Mouse (Mus musculus) mouse trophoblast stem cell (cell line): Measurements from ENCODE around the gene Ces2c.
"Not testable (repeated sequence)": the region's sequence is repeated elsewhere in the genome, so short reads cannot be mapped to it uniquely, and the experiment has no call there.

Source experiments
- in situ Hi-C, 2 experiments: fragments of 300-500 bp; cut with MseI, MboI; formaldehyde crosslinking; loops; 2 replicates in 1 of 2; 3 replicates in 1 of 2; pipeline ENCODE4 v1.15.1; 2025

The Ces2c gene

GRCm38 (mm10) chr8:104846831-104847230, at the start of gene Ces2c:
Ces2c (plus strand) TSS chr8:104847068.
- in situ Hi-C loops, result loop anchor here (10.0 kb wide), 2 partner anchors 58 to 88 kb away; no protein-coding TSS in a partner anchor

DNA sequence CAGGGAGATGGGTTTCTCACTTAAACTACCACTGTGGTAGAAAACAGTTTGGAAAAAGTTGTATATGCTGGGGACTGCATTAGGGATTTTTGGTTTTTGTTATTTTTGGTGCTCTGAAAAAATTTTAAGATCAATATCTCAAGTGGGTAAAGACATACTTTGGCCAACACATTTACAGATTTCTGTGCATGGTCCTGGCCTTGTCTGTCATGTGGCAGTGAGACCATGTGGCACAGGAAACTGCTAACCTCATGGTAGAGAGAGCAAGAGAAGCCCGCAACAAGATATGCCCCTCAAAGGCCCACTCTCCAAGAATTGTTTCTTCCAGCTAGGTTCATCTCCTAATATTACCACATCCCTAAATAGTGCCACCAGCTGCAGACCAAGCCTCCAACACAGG, 47.5 kb upstream of the Ces2c start:
- in situ Hi-C loops, result no loop called here

- in situ Hi-C loops, result no loop called here
These were observed 40.7 kb upstream of the Ces2c start for GRCm38 (mm10) chr8:104806127-104806526.

DNA sequence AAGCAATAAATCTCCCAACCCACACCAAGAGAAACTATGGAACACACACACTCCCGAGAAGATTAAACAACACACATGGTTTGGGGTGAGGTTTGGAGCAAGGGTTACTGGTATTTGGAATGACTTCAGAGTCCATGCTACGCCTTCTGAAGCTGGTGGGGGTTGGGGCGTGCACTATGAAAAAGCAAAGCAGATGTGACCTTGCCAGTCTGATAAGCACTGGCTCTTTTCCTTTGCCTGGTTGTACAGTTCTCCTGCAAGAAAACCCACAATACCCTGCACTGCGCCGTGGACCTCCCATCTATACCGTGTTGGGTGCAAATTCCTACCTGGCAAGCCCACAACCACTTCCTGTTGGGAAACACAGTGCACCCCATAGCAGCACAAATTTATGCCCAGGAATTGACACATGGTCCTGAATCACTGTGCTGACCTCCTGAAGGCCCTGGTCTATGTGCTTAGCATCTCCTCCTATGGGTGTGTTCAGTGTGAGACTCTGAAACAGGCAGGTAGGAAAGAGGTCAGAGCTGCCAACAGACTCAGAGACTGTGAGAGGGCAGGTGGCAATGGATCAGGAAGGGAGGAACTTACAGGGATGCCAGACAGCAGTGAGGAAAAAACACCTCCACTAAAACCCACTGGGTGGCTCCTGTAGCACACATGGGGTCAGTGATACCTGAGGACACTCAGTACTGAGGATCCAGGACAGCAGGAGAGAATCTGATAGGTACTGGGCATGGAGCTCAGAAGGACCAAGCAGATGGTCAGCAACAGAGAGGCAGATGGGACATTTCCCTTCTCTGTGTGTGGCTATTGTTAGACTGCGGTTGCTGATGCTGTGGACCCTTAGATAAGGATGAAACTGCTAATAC, 38.1 kb upstream of the Ces2c start:
- in situ Hi-C loops, result no loop called here

GRCm38 (mm10) chr8:104809436-104809835, 37.4 kb upstream of the Ces2c start:
- in situ Hi-C loops, result no loop called here

- in situ Hi-C loops, result no loop called here
These were observed 20.0 kb upstream of the Ces2c start for GRCm38 (mm10) chr8:104826912-104827311.

GRCm38 (mm10) chr8:104828221-104828620, 18.6 kb upstream of the Ces2c start:
- in situ Hi-C loops, result no loop called here

- in situ Hi-C loops, result no loop called here
These were observed 15.4 kb upstream of the Ces2c start, which contains the start of gene Ces2b for GRCm38 (mm10) chr8:104831440-104831839. Ces2b (plus strand) TSS chr8:104831572.

GRCm38 (mm10) chr8:104841360-104842078, 5.3 kb upstream of the Ces2c start:
- in situ Hi-C loops, result loop anchor here (10.0 kb wide), 2 partner anchors 63 to 93 kb away; no protein-coding TSS in a partner anchor

DNA sequence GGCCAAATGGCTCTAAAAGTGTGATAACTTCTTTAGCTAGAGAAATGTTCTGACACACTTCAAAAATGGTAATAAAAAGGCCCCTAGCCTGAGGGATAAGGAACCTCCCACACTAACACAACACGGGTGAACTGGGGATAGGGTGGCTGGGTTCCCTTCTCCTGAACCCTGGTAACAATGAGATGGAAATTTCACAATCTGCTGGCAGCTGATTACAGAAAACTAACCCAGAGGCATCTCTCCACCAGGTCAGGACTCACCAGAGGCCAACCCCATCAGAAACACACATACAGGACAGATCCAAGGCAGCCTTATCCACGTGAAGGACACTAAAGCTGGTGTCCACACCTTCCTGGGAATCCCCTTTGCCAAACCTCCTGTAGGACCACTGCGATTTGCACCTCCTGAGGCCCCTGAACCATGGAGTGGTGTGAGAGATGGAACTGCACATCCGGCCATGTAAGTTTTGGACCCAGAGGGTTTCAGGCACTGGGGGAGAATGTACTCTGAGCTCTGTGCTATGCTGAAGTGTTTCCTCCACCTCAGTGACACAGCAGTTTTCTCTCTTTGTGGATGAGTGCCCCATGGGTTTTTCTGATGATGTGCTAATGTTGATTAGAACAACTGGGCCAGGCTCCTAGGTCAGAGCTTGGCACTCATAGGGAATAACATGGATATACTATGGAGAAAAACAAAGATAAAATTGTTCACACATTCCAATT, 1.0 kb downstream of the Ces2c start:
- in situ Hi-C loops, result loop anchor here (10.0 kb wide), 2 partner anchors 57 to 87 kb away; no protein-coding TSS in a partner anchor

DNA sequence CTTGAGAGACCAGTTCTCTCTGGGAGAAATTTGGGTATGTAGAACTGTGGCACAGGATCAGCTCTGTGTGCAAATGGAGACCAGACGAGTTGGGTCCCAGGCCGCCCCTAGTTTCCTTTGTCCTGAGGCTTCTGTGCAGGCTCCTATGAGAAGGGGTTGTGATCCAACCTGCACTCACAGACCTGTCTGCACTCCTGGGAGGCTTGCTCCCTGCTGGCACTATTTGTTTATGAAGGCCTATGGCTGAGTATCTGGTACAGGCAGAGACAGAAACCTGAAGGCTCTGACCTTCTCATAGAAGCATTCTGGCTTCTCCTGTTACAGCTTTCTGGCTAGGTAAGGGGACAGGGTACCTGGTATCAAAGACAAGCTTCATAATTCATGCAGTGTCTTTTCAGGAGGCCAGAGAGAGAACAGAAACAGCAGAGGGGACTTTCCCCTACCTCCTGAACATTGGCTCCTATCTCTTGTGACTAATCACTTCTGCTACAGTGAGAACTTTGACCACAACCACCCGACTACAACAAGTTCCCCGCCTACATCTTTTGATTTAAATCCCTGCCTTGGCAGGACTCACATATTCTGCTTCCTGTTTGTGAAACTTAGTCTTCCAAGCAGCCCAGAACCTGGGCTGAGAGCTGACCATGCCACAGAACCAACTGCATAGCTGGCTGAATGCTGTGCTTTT, 20.1 kb downstream of the Ces2c start:
- in situ Hi-C loops, result not testable (repeated sequence)

GRCm38 (mm10) chr8:104868876-104869275, 22.0 kb downstream of the Ces2c start:
- in situ Hi-C loops, result not testable (repeated sequence)

GRCm38 (mm10) chr8:104886223-104886926, 39.5 kb downstream of the Ces2c start:
- in situ Hi-C loops, result not testable (repeated sequence)

DNA sequence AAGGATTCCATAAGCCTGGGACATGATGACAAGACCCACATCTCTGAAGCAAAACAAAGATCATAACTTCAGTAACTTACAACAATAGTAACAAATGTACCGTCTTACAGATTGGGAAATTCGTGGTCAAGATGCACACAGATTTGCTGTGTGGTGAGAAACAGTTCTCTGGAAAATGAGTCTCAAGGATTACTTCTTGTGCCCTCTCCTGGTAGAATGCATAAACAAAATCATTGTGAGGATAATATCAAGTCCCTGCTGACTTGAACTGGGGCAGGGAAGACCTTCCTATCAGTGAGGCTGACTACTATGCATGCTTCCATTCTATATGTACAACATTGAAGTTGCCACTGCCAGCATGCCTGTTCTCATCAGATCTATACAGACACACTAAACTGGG, 54.9 kb downstream of the Ces2c start:
- in situ Hi-C loops, result loop anchor here in 1 of 2 experiments (10.0 kb wide), 1 partner anchor 57 kb away; the partner anchor contains the start of gene Ces2c
